Comparison of ENCODE assay signal across 28 mouse cellular contexts in genomic region chr5:43130901-43131557, GRCm38 (mm10).
DNase-seq lines count a peak whose midpoint lies in the region; ATAC-seq and TF ChIP-seq lines count a peak whose summit lies in the region.
"Had no signal": no experiment of that assay in that cellular context is flagged by ENCODE, and none has a peak within 500 bp of the region (broad histone marks: within the 10 kb centered on the region; RNA-seq: fewer than 3 reads in every experiment).

No protein-coding gene starts in this region.

- H3K27me3 ChIP-seq in liver, adult 2 months (ENCODE audit: control insufficient read depth, insufficient read depth, low read length), result no peaks in the 10 kb centered on the region
- H3K27me3 ChIP-seq: heart, embryonic 13.5 days; hindbrain, embryonic 15.5 days; kidney, embryonic 15.5 days; limb, embryonic 15.5 days; liver, embryonic 15.5 days; Patski had no signal

- no peaks in the 10 kb centered on the region for H3K79me2 ChIP-seq in liver, adult 2 months (ENCODE audit: control insufficient read depth, insufficient read depth, low read length)

- WGBS in liver, adult 2 months, result 34% methylated on average over 5 of the region's 5 CpGs

- no peak for TF ChIP-seq CTCF in liver, adult 2 months (IDR thresholded peaks at IDR 0.05; ENCODE audit: low read depth, low read length)

- ATAC-seq in megakaryocyte progenitor cell, adult 5-6 weeks (replicated peaks; ENCODE audit: poor library complexity), result peak; percentile 34; the same call in 1 of the 2 replicates
- ATAC-seq: forebrain, embryonic 14.5 days; inflammation-experienced regulatory T-cells, adult 6 months; midbrain, embryonic 16.5 days; Patski had no signal

- DNase-seq in adrenal gland, postnatal 14 days, result peak; percentile 54
- DNase-seq in adrenal gland, adult 8-10 months, result no peak
- DNase-seq in liver, adult 2 months (ENCODE audit: extremely low read depth, low read depth, low spot score), result peak; percentile 80
- DNase-seq in liver, result no peak
- DNase-seq in brain, adult 2 months (ENCODE audit: low read depth, low spot score), result peak; percentile 52
- DNase-seq in yolk sac, embryonic 10.5 days (ENCODE audit: low spot score), result no peak
- DNase-seq: cerebellum, adult 8-10 months; cerebellum, postnatal 36 days; gastrocnemius, adult 2 months; heart, postnatal 10 days; kidney, adult 11 months; right cerebral cortex, postnatal 4 days; thymus, adult 18-20 months; thymus, postnatal 25 days had no signal

- no peak overlapping the region for H3K27ac ChIP-seq in liver, adult 2 months (replicated peaks; ENCODE audit: insufficient read depth, low read depth, low read length)
- H3K27ac ChIP-seq: gastrocnemius, adult 2 months; heart, embryonic 13.5 days; hindbrain, embryonic 15.5 days; kidney, embryonic 15.5 days; limb, embryonic 10.5 days; limb, embryonic 15.5 days; liver, embryonic 15.5 days; macrophage; midbrain, embryonic 10.5 days; stomach, postnatal 0 days had no signal

- TF ChIP-seq POLR2A in liver, adult 2 months (IDR thresholded peaks at IDR 0.05; ENCODE audit: extremely low read depth, insufficient read depth, low read length), result no peak

- no peak overlapping the region for H3K4me3 ChIP-seq in liver, adult 2 months (ENCODE audit: insufficient read depth, low read depth, low read length)
- H3K4me3 ChIP-seq: gastrocnemius, adult 2 months; heart, embryonic 13.5 days; hindbrain, embryonic 15.5 days; kidney, embryonic 15.5 days; limb, embryonic 10.5 days; limb, embryonic 15.5 days; liver, embryonic 15.5 days; midbrain, embryonic 10.5 days had no signal

- no peak overlapping the region for H3K9ac ChIP-seq in liver, adult 2 months (ENCODE audit: low read depth, low read length)
- H3K9ac ChIP-seq: heart, embryonic 13.5 days; hindbrain, embryonic 15.5 days; kidney, embryonic 15.5 days; limb, embryonic 15.5 days; liver, embryonic 15.5 days had no signal

- peaks cover 3% of the 10 kb centered on the region; the same call in 1 of the 2 replicates for H3K4me1 ChIP-seq in liver, adult 2 months (ENCODE audit: control insufficient read depth, insufficient read depth, low read length)
- H3K4me1 ChIP-seq: hindbrain, embryonic 15.5 days; kidney, embryonic 15.5 days; limb, embryonic 10.5 days; limb, embryonic 15.5 days; liver, embryonic 15.5 days; midbrain, embryonic 10.5 days had no signal

- H3K36me3 ChIP-seq in liver, adult 2 months (ENCODE audit: control insufficient read depth, insufficient read depth, low read length), result no peaks in the 10 kb centered on the region
- H3K36me3 ChIP-seq: heart, embryonic 13.5 days; hindbrain, embryonic 15.5 days; kidney, embryonic 15.5 days; limb, embryonic 10.5 days; limb, embryonic 15.5 days; liver, embryonic 15.5 days; midbrain, embryonic 10.5 days had no signal

Comparison
In these comparisons a context has a peak if more than half of its experiments do, and no peak if none do; other contexts are left out.
1. DNase-seq: peak in adrenal gland, postnatal 14 days (single experiment), liver, adult 2 months (single experiment) and brain, adult 2 months (single experiment); none in adrenal gland, adult 8-10 months (single experiment), liver (single experiment) and yolk sac, embryonic 10.5 days (single experiment).